Mouse (Mus musculus): Measurements from ENCODE around the gene Gfra4.
"Not testable (repeated sequence)": the region's sequence is repeated elsewhere in the genome, so short reads cannot be mapped to it uniquely, and the experiment has no call there.

Gfra4 gene

DNA sequence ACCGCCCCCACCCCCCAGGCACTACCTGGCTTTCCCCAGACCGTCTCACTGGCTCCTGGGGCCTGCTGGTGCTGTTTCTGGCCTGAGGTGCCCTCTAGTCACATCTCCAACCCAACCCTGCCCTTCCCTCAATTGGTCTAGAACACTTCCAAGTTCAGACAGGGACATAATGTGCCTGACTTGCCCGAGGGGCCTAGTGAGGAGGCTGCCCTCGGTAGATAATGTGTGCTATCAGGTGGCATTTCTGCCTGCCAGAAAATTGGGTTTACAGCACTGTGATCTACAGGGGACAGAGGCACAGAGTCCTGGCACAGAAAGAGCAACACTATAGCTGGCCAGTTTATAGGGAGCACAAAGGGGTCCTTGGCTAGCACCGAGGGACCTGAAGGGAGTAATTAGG is 9.2 kb upstream of the Gfra4 start:
- DNase-seq (ENCODE audit: low spot score), result no peak

GRCm38 (mm10) chr2:131046025-131046424 is 3.1 kb upstream of the Gfra4 start:
- DNase-seq (ENCODE audit: low spot score), result no peak

DNA sequence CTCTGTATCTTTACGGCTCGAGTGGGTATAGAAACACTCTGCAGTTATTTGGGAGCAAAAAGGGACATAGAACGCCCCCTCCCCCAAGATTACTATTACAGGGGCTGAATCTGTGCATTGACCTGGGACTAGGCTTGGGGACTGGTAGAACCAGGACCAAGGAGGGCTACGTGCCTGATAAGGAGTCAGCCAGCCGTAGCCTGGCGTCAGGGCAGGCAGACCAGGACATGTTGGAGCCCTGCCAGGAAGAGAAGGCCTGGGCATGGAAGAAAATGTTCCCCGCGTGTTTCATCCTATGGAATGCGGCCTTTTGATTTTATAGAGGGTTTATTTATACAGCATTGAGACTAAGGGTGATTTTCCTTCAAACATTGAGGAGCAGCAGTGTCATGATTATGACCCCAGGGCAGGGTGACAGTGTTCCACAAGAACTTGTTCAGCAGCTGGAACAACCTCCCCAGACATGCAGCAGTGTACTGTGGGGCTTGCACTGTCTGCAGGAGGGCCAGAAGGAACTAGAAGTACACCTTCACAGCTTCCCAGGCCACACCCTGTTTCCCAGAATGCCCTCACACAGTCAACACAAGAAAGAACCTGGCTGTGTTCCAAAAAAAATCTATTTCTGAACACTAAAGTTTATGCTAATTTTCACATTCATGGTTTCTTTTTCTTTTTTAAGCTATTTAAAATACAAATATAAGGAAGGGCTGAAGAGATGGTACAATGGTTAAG is 2.3 kb upstream of the Gfra4 start:
- no peak for DNase-seq (ENCODE audit: low spot score)

DNA sequence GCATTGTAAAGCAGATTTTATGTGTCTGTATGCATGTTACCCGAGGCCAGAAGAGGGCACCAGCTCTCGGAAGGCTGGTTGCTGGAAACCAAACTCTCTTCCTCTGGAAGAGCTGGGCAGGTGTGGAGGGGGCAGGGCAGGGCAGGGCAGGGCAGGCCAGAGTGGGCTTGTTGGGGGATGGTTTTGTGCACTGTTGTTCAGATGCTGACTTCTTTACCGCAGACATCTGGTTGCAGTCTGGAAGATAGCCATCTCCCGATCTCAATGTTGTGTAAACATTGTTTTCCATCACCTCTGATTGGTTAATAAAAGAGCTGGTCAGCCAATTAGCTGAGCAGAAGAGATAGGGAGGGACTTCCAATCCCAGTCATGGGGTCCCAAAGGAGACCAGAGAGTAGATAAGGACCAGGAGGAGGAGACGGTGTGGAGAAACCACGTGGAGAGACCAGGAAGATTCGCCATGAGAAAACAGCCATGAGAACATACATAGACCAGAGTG is 1.5 kb upstream of the Gfra4 start:
- DNase-seq (ENCODE audit: low spot score), result no peak

GRCm38 (mm10) chr2:131040854-131041825 is 1.7 kb downstream of the Gfra4 start:
- DNase-seq (ENCODE audit: low spot score), result peak; percentile 68

DNA sequence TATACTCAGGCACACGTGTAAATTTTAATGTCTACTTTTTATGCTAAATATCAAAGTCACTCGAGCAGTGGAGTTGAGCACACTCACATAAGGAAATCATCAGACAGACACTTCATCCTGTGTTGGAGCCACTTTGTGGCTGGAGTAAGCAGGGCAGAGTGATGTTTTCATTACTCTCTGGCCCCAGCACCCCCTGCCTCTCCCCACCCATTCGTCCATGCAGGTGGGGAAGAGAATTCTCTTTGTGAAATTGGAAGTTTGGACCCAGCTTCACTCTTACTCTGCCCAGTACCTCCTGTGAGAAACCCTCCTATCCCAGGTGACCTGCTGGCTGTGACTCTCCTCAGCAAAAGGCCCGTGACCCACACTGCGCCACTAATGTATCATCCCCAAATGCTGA is 4.2 kb downstream of the Gfra4 start:
- DNase-seq (ENCODE audit: low spot score), result no peak

- DNase-seq (ENCODE audit: low spot score), result no peak
Observed at GRCm38 (mm10) chr2:131038197-131038596, 4.7 kb downstream of the Gfra4 start.

DNA sequence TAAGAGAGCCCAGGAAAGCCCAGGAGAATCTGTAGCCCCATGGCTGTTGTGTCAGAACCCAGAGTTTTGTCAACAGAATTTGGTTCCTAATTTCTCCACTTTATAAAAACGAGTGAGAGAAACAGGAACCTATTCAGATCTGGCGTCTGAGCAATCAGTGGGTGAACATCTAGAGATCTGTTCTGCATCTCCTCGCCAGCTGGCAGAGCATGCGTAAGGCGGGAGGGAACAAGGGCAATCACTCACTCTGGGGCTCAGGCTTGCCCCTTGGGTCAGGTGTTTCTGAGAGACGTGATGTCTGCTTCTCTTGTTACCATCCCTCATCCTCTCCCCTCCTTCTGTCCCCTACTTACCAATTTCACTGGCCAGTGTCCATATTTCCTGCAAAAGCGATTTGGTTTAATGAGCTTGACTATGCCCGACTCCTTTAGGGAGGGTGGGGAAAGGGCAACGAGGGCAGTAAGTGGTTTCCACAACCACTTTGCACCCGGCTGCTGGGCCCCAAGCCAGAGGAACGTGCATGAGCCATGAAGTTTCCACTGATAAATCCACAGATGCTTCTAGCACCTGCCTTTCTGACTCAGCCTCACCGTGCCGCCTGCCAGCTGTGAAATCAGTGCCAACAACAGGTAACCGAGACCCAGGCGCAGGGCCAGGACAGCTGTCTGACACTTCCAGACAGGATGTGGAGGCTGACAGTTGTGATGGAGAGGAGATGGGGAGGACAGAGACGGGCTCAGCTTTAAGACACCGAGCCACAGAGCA is 5.5 kb downstream of the Gfra4 start:
- DNase-seq (ENCODE audit: low spot score), result no peak

DNA sequence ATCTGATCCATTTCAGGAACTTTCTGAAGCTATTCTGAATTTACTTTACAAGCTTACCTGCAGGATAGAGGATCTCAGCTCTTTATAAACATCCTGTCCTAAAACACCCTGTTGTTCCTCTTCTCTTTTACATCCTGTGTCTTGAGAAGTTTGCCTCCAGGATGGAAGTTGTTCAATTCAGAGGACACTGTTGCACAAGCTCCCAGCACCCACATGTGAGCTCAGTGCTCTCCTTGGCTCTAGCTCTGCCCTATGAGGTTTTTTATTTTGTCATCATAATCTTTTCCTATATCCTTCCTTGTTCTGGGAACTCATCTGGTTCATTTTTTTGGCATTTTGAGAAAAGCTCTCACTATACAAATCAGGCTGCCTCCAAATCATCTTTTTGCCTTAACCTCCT is 6.1 kb downstream of the Gfra4 start:
- no peak for DNase-seq (ENCODE audit: low spot score)

DNA sequence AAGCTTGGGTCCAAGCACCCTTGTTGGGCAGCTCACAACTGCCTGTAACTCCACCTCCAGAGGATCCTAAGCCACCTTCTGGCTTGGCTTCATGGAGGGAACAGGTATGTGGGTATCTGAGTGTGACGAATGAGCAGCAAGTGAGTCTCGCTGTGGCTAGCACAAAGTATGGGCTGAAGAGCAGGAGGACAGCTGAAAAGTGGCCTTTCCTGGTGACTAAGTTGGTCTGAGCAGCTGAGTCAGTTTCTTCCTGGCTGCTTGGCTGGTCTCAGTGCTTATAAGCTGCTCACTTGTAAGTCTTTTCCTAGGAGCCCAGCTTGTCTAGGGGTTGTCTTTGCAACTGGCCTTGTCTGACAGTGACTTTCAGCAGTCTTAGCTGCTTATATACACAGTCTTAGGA is 6.5 kb downstream of the Gfra4 start:
- DNase-seq (ENCODE audit: low spot score), result no peak

GRCm38 (mm10) chr2:131031406-131031805 is 11.5 kb downstream of the Gfra4 start:
- not testable (repeated sequence) for DNase-seq (ENCODE audit: low spot score)

GRCm38 (mm10) chr2:131030998-131031397 is 11.9 kb downstream of the Gfra4 start:
- DNase-seq (ENCODE audit: low spot score), result no peak

DNA sequence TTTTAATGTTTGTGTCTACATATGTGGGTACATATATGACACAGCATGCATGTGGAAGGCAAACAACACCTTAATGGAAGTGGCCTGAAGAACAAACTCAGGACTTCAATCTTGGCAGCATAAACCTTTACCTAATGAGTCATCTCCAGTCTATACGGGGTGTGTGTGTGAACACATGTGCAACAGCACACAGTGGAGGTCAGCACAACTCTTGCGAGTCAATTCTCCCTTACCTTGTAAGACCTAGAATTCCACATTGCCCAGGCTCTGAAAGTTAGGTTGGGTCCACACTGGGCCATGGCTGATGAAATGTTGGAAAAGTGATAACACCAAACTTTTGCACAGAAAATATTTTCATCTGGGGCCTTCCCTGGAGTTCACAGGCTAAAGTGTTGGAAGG is 12.3 kb downstream of the Gfra4 start:
- no peak for DNase-seq (ENCODE audit: low spot score)

- no peak for DNase-seq (ENCODE audit: low spot score)
Observed at GRCm38 (mm10) chr2:131029065-131029935, 13.6 kb downstream of the Gfra4 start.

DNA sequence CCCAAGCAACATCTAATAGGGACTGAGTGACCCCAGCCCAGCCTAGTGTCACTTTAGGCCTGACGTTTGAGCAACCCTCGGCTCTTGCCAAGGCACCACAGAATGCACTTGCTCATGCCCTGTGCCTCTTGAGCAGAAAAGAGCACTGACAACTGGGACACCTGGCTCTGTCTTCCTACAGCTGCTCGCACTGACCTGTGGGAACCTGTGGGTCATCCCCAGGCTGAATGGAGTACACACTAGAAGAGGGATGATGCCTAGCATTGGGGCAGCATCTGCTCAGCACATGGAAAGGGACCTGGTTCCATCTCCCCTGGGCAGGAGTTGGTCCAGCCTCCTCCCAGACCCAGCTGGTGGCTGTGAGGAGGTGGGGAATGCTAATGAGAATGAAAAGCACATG is 15.9 kb downstream of the Gfra4 start:
- DNase-seq (ENCODE audit: low spot score), result no peak

GRCm38 (mm10) chr2:131025230-131025629 is 17.7 kb downstream of the Gfra4 start:
- no peak for DNase-seq (ENCODE audit: low spot score)

GRCm38 (mm10) chr2:131010566-131010965 is 32.3 kb downstream of the Gfra4 start:
- no peak for DNase-seq (ENCODE audit: low spot score)

GRCm38 (mm10) chr2:131009123-131009522 is 33.8 kb downstream of the Gfra4 start:
- no peak for DNase-seq (ENCODE audit: low spot score)

GRCm38 (mm10) chr2:130992818-130993217 is 50.1 kb downstream of the Gfra4 start:
- peak; percentile 12 for DNase-seq (ENCODE audit: low spot score)

Measured in left cerebral cortex, adult 11 months (tissue).